Mouse (Mus musculus) C2C12 (cell line): Measurements from ENCODE around the gene Mafg.

Experiments
- CEBPB ChIP-seq: IDR thresholded peaks from one replicate; pipeline ENCODE4 v1.6.1; 2011; ENCODE audit warnings: low read depth, mild to moderate bottlenecking, control low read depth, moderate library complexity
- CTCF ChIP-seq: IDR thresholded peaks from one replicate; pipeline ENCODE4 v1.5.1; 2011; ENCODE audit not compliant: control insufficient read depth, insufficient read depth, insufficient read length
- FOSL1 ChIP-seq: IDR thresholded peaks from one replicate; pipeline ENCODE4 v1.8.0; 2011; ENCODE audit warnings: mild to moderate bottlenecking, low read length; ENCODE audit not compliant: poor library complexity, insufficient read depth, severe bottlenecking
- MAX ChIP-seq: IDR thresholded peaks from one replicate; pipeline ENCODE4 v1.6.1; 2011; ENCODE audit warnings: mild to moderate bottlenecking, control low read depth
- MYOG ChIP-seq: IDR thresholded peaks from one replicate; pipeline ENCODE4 v1.6.1; 2011; ENCODE audit not compliant: control insufficient read depth, insufficient read length; ENCODE audit errors: extremely low read depth
- USF1 ChIP-seq: IDR thresholded peaks from one replicate; pipeline ENCODE4 v1.6.1; 2011; ENCODE audit warnings: low read depth, mild to moderate bottlenecking, control low read depth, moderate library complexity

DNA sequence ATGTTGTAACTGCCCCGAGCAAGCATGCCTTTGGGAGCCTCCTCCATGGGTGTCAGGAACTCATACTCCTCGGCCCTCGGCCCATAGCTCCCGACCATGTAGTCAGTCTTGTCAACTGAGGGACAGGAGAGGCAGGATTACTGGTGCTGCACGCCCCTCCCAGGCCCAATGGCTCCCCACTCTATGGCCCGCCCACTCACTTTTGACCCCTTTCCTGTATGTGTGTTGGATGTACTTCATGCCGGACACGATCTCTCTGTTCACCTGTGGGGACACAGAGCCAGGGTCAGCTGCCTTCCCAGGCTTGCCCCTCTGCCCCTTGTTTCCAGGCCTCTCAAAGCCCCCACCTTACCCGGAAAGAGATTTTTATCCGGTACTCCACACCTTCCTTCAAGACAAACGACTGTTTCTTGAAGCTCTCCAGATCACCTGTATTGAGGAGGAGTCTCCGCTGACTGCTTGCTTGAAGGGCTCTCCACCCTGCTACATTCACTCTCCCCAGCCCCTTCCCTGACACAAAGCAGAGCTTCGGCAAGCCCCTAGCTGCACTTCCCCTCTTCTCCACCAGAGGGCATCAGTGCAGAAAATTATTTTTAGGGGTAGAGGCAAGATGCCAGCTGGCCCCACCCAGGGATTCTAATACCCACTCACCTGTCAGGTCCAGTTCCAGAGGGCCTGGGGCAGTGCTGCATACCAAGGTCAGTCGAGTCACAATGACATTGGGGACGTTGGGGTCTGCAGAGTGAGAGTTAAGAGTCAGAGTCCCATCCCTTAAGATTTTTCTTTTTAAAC is 53.9 kb downstream of the Mafg start:
- TF ChIP-seq CTCF = peak; percentile 48
- no peak for TF ChIP-seq MAX
- no peak for TF ChIP-seq MYOG
- no peak for TF ChIP-seq FOSL1
- no peak for TF ChIP-seq CEBPB
- TF ChIP-seq USF1 = no peak
